ENCODE assay signal across 14 mouse cellular contexts in the genomic region with DNA sequence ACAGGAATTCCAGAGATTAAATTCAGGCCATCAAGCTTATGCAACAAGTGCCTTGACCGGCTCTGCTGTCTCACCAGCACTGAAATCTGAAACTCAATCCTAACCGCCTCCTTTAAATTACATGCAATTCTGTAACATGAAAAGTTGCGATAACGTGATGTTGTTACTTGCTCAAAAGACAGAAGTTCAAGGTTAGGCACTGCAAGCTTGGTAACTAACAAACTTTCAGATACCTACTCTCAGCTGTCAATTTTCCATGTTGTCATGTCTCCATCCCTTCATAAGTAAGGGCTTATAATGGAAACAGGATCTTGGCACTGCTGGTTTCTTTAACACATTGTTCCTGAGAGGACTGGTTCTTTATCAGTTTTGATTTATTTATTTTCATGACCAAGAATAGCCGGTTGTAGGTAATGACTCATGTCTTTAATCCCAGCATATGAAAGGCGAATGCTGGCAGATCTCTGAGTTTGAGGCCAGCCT. TPM values are rescaled to one million over a fixed set of nuclear protein-coding genes. Genes with fewer than 3 reads are reported as not detected.
DNase-seq lines count a peak whose midpoint lies in the region; ATAC-seq and TF ChIP-seq lines count a peak whose summit lies in the region.
"Had no signal": no experiment of that assay in that cellular context is flagged by ENCODE, and none has a peak within 500 bp of the region (broad histone marks: within the 10 kb centered on the region; RNA-seq: fewer than 3 reads in every experiment).

No protein-coding gene starts in this region.

- H3ac ChIP-seq in C2C12 (ENCODE audit: control insufficient read depth, insufficient read length, low read depth): no peak overlapping the region
- no peak overlapping the region for H3ac ChIP-seq in myocyte (ENCODE audit: control insufficient read depth, insufficient read length)

- no peak overlapping the region for H3K9ac ChIP-seq in heart, embryonic 16.5 days (ENCODE audit: low read length)
- H3K9ac ChIP-seq: lung, embryonic 15.5 days had no signal

- intact Hi-C loops in heart, postnatal 36 days (cut with DNase I): no loop called here

- peak overlapping the region; percentile 89 for H3K27ac ChIP-seq in heart, embryonic 16.5 days (ENCODE audit: low read length)
- H3K27ac ChIP-seq: lung, embryonic 15.5 days had no signal

- H3K4me3 ChIP-seq in heart, embryonic 16.5 days (ENCODE audit: low read length): no peak overlapping the region
- no peak overlapping the region for H3K4me3 ChIP-seq in C2C12 (ENCODE audit: insufficient read depth, poor library complexity, severe bottlenecking)
- H3K4me3 ChIP-seq in myocyte: no peak overlapping the region
- H3K4me3 ChIP-seq: lung, embryonic 15.5 days had no signal

- TF ChIP-seq POLR2A in myocyte (IDR thresholded peaks at IDR 0.05; ENCODE audit: insufficient read length, low read depth): no peak

- H3K79me3 ChIP-seq in C2C12 (ENCODE audit: low read depth): peaks cover 47% of the 10 kb centered on the region

- peak; percentile 42 for ATAC-seq in heart, embryonic 16.5 days (replicated peaks; ENCODE audit: extremely low read depth, insufficient read depth, low FRiP score)

- peaks cover 37% of the 10 kb centered on the region for H3K4me1 ChIP-seq in heart, embryonic 16.5 days (ENCODE audit: control insufficient read depth, insufficient read depth, low read length)

- H3K79me2 ChIP-seq in C2C12 (ENCODE audit: control insufficient read depth, insufficient read depth) (peaks cover 90% of the 10 kb centered on the region), myocyte (ENCODE audit: control insufficient read depth, insufficient read depth) (peaks cover 64% of the 10 kb centered on the region)

- TF ChIP-seq CTCF in C2C12 (IDR thresholded peaks at IDR 0.05; ENCODE audit: control insufficient read depth, insufficient read depth, insufficient read length): no peak

- WGBS in heart, embryonic 16.5 days: 36% methylated on average over 6 of the region's 6 CpGs

- no peaks in the 10 kb centered on the region for H3K36me3 ChIP-seq in heart, embryonic 16.5 days (ENCODE audit: control insufficient read depth, insufficient read depth)
- H3K36me3 ChIP-seq in C2C12 (ENCODE audit: control insufficient read depth, insufficient read depth) (no peaks in the 10 kb centered on the region), myocyte (ENCODE audit: control insufficient read depth, insufficient read depth) (no peaks in the 10 kb centered on the region)
- H3K36me3 ChIP-seq: lung, embryonic 15.5 days had no signal

- H3K4me2 ChIP-seq in heart, embryonic 16.5 days (ENCODE audit: low read depth, low read length): peak overlapping the region; percentile 45
- peak overlapping the region; percentile 62 for H3K4me2 ChIP-seq in myocyte (ENCODE audit: low read depth)
- H3K4me2 ChIP-seq: lung, embryonic 15.5 days had no signal

- no peaks in the 10 kb centered on the region for H3K9me3 ChIP-seq in heart, embryonic 16.5 days (replicated peaks; ENCODE audit: control insufficient read depth, low read length)
- H3K9me3 ChIP-seq: lung, embryonic 15.5 days had no signal

- DNase-seq in adrenal gland, adult 2 months: peak; percentile 23
- no peak for DNase-seq in adrenal gland, postnatal 4 days (ENCODE audit: low spot score in 2 of 2)
- no peak for DNase-seq in heart, postnatal 36 days
- DNase-seq in Muller cell, postnatal 12 days (ENCODE audit: inconsistent ontology term): no peak
- DNase-seq in thymus, postnatal 25 days: no peak
- DNase-seq: B cell, adult 2 months; cerebellum, postnatal 14 days; gastrocnemius, postnatal 14 days; kidney, adult 9 months; right cerebral cortex, postnatal 4 days had no signal

- no peaks in the 10 kb centered on the region for H3K27me3 ChIP-seq in heart, embryonic 16.5 days (ENCODE audit: control insufficient read depth, insufficient read depth, low read length)
- H3K27me3 ChIP-seq in C2C12 (ENCODE audit: control insufficient read depth, insufficient read depth, insufficient read length) (no peaks in the 10 kb centered on the region), myocyte (ENCODE audit: control insufficient read depth, insufficient read depth, insufficient read length) (no peaks in the 10 kb centered on the region)
- H3K27me3 ChIP-seq: lung, embryonic 15.5 days had no signal

TF ChIP-seq in C2C12, 6 proteins besides CTCF, POLR2A, EP300 and RAD21:
- TF ChIP-seq MAX (IDR thresholded peaks at IDR 0.05): no peak
- TF ChIP-seq USF1 (IDR thresholded peaks at IDR 0.05; ENCODE audit: low read depth): no peak
- TF ChIP-seq CEBPB (IDR thresholded peaks at IDR 0.05; ENCODE audit: low read depth): peak; percentile 71
- no peak for TF ChIP-seq MYOG (IDR thresholded peaks at IDR 0.05; ENCODE audit: control insufficient read depth, extremely low read depth, insufficient read length)

TF ChIP-seq in myocyte, 11 proteins besides CTCF, POLR2A, EP300 and RAD21:
- TF ChIP-seq USF1 (IDR thresholded peaks at IDR 0.05; ENCODE audit: low read depth) (no peak), TCF3 (IDR thresholded peaks at IDR 0.05; ENCODE audit: insufficient read length, low read depth) (no peak), MYOD1 (IDR thresholded peaks at IDR 0.05; ENCODE audit: control insufficient read depth in 1 of 3, insufficient read length in 2 of 3, low read depth in 2 of 3) (no peak), CEBPB (IDR thresholded peaks at IDR 0.05; ENCODE audit: insufficient read depth, poor library complexity, severe bottlenecking) (peak; percentile 48; the same call in 1 of the 2 replicates)

RNA-seq across cellular contexts. Expression of a gene that starts 26.5 kb away (rescaled TPM):
- total RNA-seq in adrenal gland, adult 2 months (2021): 10 to 100 TPM; 11.7 to 14.6 TPM
- 4.5 and 4.9 TPM in 2 replicates for polyA plus RNA-seq in adrenal gland, adult 2 months (2012; rRNA removed)
- 10 to 100 TPM; 19.5 to 21.8 TPM for total RNA-seq in adrenal gland, postnatal 4 days (2021)
- 6.5 and 7.1 TPM in 2 replicates for polyA plus RNA-seq in heart, embryonic 16.5 days (2015; fragmentation: Nextera tagmentation; extraction: Ambion mirVana)
- total RNA-seq in heart, postnatal 36 days (2021): 10 to 100 TPM; 13.6 to 15.2 TPM
- polyA plus RNA-seq in C2C12 (2012; fragmentation: generic; extraction: Trizol) (1.9 TPM), myocyte (2012; fragmentation: generic; extraction: Trizol) (2.2 TPM)

RNA-seq across cellular contexts. Expression of a gene that starts 47.7 kb away (rescaled TPM):
- 10 to 100 TPM; 17.3 to 21.4 TPM for total RNA-seq in adrenal gland, adult 2 months (2021)
- 2.1 and 3.0 TPM in 2 replicates for polyA plus RNA-seq in adrenal gland, adult 2 months (2012; rRNA removed)
- total RNA-seq in adrenal gland, postnatal 4 days (2021): 10 to 100 TPM; 24.5 to 27.6 TPM
- polyA plus RNA-seq in heart, embryonic 16.5 days (2015; fragmentation: Nextera tagmentation; extraction: Ambion mirVana): 51.1 and 51.6 TPM in 2 replicates
- 10 to 100 TPM; 23.8 to 24.1 TPM for total RNA-seq in heart, postnatal 36 days (2021)
- 11.7 TPM for polyA plus RNA-seq in C2C12 (2012; fragmentation: generic; extraction: Trizol)
- polyA plus RNA-seq in myocyte (2012; fragmentation: generic; extraction: Trizol): 14.5 TPM

RNA-seq across cellular contexts. Expression of a gene that starts 47.8 kb away (rescaled TPM):
- total RNA-seq in adrenal gland, adult 2 months (2021): 10 to 100 TPM in 1 of 2 experiments, 1 to 10 TPM in 1; 9.0 to 11.0 TPM
- polyA plus RNA-seq in adrenal gland, adult 2 months (2012; rRNA removed): 0.52 and 0.56 TPM in 2 replicates
- total RNA-seq in adrenal gland, postnatal 4 days (2021): 10 to 100 TPM; 13.9 to 14.6 TPM
- 34.2 and 38.9 TPM in 2 replicates for polyA plus RNA-seq in heart, embryonic 16.5 days (2015; fragmentation: Nextera tagmentation; extraction: Ambion mirVana)
- 10 to 100 TPM; 72.4 to 78.3 TPM for total RNA-seq in heart, postnatal 36 days (2021)
- polyA plus RNA-seq in C2C12 (2012; fragmentation: generic; extraction: Trizol) (3.4 TPM), myocyte (2012; fragmentation: generic; extraction: Trizol) (3.6 TPM)
